Mouse (Mus musculus) spleen, embryonic (tissue): ENCODE data around the gene Mn1.

ENCODE experiments used
- CTCF ChIA-PET: fragments of 350-600 bp; sonication (Branson Sonifier 250); formaldehyde crosslinking; loops from one replicate; lab custom pipeline; 2022; lab: Charles Lee

Mn1 gene

GRCm38 (mm10) chr5:111429726-111430125, 12.6 kb downstream of the Mn1 start:
- CTCF ChIA-PET, result no interaction called here

GRCm38 (mm10) chr5:111431007-111431730, 14.0 kb downstream of the Mn1 start:
- CTCF ChIA-PET, result interaction anchor here (0.8 kb wide), 1 partner anchor 290 kb away, joined by 3 read pairs; no protein-coding TSS in a partner anchor

DNA sequence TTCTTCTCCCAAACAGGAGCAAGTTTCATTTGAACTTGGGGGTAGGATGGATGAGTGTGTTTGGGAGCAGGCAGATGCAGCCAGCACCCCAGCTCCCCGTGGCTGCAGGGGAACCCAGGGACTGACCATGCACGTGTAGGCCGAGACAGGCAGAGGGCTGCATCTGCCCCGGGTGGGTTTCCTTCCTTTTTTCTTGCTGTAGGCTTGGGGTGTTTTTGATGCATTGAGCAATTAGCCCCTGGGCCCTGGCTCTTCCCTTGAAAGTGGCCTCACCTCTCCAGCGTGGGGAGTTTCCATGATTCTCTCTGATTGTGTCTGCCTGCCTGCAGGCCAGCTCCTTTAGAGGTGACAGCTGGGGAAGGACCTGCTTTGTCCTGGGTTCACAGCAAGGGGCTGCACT, 15.7 kb downstream of the Mn1 start:
- CTCF ChIA-PET, result no interaction called here

DNA sequence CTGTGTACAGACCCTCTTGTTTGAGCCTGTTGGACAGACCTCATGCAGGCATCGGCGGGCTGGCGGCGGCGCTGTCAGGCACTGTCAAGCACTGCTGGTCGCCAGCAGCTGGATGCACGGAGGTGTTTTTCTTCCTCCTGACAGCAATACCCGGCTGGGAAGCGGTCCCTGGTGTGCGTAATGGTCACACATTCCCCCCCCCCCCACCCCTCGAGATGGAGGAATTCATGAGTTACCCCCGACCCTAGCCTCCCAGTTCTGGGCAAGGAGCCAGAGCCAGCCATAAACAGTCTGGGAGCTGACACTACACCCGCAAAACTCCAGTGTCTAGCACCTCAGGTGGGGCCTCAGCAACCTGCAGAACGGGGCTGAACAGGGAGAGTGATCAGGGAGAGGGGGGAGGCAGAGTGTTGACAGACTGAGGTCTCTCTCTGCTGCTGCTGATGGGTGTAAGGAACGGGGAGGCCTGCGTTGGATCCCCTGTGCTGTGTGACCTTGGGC, 17.2 kb downstream of the Mn1 start:
- CTCF ChIA-PET, result no interaction called here

- CTCF ChIA-PET, result no interaction called here
Measured at GRCm38 (mm10) chr5:111436260-111436659, 19.1 kb downstream of the Mn1 start.

- CTCF ChIA-PET, result no interaction called here
Measured at GRCm38 (mm10) chr5:111437205-111437604, 20.0 kb downstream of the Mn1 start.

DNA sequence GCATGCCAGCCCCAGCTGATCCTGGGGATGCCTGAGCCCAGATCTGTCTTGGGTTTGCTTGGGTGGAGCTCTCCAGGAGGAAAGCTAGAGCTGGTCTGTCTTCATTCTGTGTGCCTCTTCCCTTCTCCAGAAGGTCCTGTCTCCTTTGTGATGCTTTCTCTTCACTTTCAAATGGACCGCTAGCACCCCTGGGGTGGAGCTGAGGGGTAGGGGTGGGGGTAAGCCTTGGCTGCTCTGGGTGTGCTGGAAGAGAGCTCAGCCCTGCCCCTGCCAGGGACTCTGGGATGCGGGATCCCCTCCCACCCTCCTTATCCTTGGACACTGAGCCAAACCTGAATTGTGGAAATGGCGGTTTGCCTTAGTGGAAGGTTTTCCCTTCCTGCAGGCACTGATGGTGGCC, 21.2 kb downstream of the Mn1 start:
- CTCF ChIA-PET, result interaction anchor here (0.5 kb wide), 1 partner anchor 20 kb away, joined by 5 read pairs; no protein-coding TSS in a partner anchor

DNA sequence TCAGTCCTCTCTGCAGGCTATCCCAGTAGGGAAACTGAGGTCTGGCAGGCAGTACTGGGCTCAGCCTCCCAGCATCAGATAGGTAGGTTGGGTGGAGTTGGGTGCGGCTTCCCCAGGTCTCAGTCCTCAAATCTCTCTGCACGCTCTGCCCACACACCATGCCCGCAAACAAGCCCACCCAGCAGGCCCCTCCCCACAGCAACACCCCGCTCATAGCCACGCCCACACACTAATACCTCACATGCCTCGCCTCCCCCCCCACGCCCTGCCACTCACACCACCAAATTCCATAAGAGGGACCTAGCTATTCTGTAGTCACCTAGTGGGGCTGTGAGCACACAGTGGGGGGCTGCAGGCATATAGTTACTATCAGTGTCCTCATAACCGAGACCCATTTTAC, 21.7 kb downstream of the Mn1 start:
- CTCF ChIA-PET, result interaction anchor here (0.5 kb wide), 1 partner anchor 21 kb away, joined by 5 read pairs; no protein-coding TSS in a partner anchor

GRCm38 (mm10) chr5:111440264-111440663, 23.1 kb downstream of the Mn1 start:
- CTCF ChIA-PET, result no interaction called here

GRCm38 (mm10) chr5:111442151-111442871, 25.1 kb downstream of the Mn1 start:
- CTCF ChIA-PET, result no interaction called here

DNA sequence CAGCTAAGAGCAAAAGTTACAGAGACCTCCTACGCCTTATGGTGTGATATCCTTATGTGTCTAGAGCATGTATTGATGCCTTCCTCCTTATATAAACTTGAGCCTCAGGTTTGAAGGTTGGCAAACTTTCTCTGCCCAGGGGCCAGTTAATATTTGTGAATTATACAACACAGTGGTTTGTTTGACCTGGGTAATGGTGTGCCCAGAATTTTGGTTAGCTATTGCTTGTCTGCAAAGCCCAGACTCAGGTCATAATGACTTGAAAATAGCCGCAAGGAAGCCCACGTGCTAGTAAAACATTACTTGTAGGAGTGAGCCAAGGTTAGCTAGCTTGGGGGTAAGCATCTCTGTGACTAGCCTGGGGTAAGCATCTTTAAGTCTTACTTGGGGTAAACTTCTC, 26.5 kb downstream of the Mn1 start:
- CTCF ChIA-PET, result no interaction called here

DNA sequence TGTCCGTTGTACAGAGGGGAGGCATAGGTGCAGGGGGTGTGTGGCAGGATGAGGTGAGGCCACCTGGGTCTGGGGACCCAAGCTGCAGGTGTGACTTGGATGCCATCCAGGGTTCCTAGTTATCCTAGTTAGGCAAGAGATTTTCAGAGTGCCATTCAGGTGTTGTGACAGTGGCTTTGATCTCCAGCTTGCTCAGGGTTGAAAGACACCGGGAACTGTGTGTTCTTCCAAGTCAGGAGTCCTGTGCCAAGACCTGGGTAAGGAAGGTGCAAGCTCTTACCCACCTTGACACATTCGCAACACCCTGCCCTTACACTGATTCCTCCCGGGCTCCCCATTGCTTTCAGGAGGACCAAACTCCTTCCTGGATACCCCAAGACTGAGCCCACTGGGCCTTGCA, 27.2 kb downstream of the Mn1 start:
- CTCF ChIA-PET, result no interaction called here

- CTCF ChIA-PET, result no interaction called here
Measured at GRCm38 (mm10) chr5:111446652-111447051, 29.5 kb downstream of the Mn1 start.

DNA sequence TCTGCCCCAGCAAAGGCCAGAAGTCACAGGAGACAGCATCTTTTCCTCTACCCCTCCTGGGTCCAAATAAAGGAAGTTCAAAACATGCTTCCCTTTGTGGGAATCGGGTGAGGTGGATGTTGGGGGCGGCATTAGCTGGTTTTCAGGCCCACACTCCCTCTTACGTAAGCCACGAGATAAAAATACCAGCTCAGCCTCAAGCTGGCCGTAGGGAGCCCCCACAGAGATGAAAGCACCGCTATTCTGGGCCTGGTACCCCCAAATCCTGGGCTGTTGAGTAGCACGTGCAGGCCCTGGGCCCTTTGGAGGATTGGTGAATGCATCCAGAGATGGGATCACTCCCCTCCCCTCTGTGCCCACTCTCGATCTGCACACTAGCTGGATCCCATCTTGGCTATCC, 32.5 kb downstream of the Mn1 start:
- CTCF ChIA-PET, result no interaction called here

- CTCF ChIA-PET, result no interaction called here
Measured at GRCm38 (mm10) chr5:111454240-111454639, 37.1 kb downstream of the Mn1 start.

- CTCF ChIA-PET, result no interaction called here
Measured at GRCm38 (mm10) chr5:111454876-111455275, 37.7 kb downstream of the Mn1 start.

DNA sequence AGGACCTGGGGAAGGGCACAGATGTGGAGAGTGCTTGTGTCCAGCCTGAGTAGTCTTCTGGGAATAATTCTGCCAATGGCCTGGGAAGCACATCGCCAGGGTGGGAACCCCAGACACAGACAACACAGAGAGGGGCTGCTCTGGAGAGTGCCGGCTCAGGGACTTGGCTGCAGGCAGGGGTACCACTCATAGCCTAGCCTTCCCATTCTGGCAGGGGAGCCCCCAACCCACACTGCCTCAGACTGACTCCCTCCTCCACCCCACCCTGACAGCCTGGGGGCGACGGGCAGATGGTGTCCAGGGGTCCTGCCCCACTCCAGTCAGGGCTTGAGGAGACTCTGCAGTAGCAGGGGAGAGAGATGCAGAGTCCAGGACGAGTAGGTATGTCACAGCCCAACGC, 41.5 kb downstream of the Mn1 start:
- CTCF ChIA-PET, result no interaction called here

- CTCF ChIA-PET, result no interaction called here
Measured at GRCm38 (mm10) chr5:111465811-111466299, 48.7 kb downstream of the Mn1 start.

GRCm38 (mm10) chr5:111466429-111466828, 49.3 kb downstream of the Mn1 start:
- CTCF ChIA-PET, result no interaction called here

DNA sequence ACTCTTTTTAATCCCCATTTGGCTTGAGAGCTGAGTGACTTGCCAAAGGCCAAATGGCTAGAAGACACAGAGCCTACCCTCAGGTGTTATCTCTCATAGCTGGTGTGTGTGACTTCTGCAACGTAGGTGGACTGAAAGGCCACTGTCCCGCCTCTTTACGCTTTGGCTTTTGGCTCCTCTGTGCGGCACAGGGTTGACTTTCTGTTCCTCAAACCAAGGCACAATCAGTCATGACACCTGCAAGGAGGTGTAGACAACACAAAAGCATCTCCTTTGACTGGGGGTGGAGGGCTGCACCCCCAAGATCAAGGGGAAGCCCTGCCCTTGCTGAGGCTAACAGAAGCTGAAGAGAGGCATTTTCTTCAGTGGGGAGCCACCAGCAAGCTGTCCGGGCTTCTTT, 50.5 kb downstream of the Mn1 start:
- CTCF ChIA-PET, result interaction anchor here (1.1 kb wide), 1 partner anchor 87 kb away, joined by 3 read pairs; no protein-coding TSS in a partner anchor

DNA sequence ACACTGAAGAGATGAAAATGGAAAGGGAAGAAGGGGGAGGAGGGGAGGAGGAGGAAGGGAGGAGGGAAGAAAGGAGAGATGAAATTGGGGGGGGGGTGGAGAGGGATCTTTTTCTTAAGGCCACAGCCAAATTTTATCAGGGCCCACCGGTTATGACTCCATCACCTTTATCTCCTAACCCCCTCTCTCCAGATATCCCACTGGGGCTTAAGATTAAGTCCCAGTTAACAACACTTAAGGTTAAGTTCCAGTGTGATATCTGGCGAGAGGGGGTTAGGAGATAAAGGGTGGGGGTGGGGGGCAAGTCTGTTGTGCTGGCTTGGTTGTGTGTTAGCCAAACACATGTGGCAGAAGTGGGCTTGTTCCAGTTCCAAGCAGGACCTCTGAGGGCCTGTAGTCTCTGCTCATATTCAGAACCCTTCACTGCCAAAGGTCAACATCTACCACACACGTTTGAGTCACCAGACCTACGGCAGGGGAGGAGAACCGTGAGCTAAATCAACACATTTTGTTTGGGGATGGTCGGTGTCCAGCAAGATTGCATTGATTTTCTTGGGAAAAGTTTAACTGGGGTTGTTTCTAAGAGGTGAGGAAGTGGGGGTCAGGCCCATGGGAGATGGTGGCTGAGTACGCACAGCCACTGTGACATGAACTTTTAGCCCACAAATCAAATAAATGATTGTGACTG, 52.2 kb downstream of the Mn1 start:
- CTCF ChIA-PET, result no interaction called here

DNA sequence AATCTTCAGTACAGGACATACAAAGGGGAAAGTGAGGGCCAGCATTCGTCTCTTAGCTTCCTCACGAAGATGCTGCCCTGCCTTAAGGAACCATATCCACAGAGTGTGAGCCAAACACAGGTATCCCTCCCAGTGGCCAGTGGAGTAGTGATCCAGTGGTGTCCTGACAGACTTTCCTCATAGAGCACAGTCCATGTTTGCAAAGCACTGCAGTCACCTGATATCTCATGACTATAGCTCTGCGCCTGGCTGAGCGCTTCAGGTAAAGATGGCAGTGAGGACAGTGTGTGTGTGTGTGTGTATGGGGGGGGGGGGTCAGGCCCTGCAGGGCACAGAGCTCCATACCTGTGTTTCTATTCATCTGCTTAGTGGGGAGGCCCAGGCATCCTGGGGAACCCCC, 53.7 kb downstream of the Mn1 start:
- CTCF ChIA-PET, result no interaction called here
